Mouse (Mus musculus): ENCODE measurements around the gene Cpeb1. TPM values are rescaled to one million over a fixed set of nuclear protein-coding genes. Genes with fewer than 3 reads are reported as not detected.

Cpeb1 gene
- total RNA-seq, 2 experiments from 2014 or later = 102 to 104 TPM

DNA sequence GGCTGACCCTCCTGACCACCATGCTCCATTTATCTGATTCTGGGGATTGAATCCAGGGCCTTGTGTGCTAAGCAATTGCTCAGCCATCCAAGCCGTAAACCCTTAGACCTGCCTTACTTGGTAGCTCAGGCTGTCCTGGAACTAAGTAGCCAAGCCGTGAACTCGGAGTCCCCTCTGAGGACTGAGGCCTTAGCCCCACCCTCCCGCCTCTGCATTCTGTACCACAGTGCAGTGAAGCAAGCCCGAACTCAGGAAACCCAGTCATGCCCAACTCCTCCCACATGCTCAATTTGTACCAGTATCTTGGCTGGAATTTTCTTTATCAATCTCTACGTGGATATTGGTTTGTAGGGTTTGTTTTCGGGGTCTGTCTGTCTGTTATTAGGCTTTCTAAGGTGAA, 123.4 kb downstream of the Cpeb1 start:
- DNase-seq (ENCODE audit: low spot score in 2 of 2) = no peak

DNA sequence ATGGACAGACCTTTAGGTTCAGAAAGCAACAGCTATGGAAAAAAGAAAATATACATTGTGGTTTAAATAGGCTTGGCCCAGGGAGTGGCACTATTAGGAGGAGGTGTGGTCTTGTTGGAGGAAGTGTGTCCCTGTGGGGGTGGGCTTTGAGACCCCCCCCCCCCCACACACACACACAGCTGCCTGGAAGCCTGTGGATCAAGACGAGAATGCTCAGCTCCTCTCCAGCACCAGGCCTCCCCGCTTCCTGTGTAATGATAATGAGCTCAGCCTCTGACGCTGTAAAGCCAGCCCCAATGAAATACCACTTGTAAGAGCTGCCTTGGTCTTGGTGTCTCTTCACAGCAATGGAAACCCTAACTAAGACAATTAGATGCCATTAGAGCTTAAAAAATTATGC, 124.5 kb downstream of the Cpeb1 start:
- no peak for DNase-seq (ENCODE audit: low spot score in 2 of 2)

DNA sequence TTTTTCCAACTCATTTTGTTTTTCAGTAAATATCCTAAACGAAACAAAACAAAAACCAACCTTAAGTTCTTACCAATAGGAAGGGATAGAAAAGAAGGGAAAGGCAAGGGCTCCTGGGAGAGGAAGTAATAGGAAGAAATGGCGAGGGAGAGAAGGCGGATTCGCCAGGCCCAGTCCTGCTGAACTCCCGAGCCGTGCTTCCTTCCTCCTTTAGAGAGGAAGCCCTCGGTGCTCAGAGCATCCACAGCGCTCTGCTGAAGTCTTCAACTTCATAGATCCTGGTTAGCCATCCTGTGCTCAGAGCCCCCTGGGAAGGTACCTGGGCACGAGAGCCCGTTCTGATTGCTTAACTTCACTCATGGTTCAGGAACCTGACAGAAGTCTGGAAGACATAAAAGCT, 127.6 kb downstream of the Cpeb1 start:
- no peak for DNase-seq (ENCODE audit: low spot score in 2 of 2)

DNA sequence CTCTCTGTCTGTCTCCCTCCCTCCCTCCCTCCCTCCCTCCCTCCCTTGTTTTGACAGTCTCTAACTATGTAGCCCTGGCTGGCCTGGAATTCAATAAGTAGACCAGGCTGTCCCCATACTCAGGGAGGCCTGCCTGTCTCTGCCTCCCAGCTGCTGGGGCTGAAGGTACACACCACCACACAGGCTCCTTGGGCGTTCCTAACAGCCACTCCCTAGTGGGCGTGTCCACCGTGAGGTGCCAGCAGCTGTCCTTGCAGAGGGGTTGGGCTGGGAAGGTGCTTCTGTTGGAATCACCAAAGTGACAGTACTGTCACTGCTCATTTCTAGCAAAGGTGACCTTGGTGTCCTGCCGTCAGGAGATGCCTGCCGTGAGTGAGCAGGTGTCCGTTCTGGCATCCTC, 128.4 kb downstream of the Cpeb1 start:
- DNase-seq (ENCODE audit: low spot score in 2 of 2) = no peak

- DNase-seq (ENCODE audit: low spot score in 2 of 2) = no peak
Measured at GRCm38 (mm10) chr7:81326043-81326442, 129.2 kb downstream of the Cpeb1 start.

DNA sequence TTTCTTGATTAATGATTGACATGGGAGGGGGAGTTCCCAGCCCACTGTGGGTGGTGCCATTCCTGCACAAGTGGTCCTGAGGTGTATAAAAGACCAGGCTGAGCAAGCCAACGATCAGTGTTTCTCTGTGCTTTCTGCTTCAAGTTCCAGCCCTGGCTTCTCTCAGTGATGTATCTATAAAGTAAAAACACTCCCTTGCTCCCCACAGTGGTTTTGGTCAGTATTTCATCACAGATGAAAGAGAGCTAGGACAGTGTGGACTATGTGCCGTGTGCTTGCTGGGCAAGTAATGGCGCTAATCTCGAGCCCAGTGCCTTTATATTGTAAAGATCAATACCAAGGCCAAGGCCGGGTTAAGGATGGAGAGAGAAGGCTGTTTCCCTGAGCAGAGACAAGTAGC, 133.5 kb downstream of the Cpeb1 start:
- DNase-seq (ENCODE audit: low spot score in 2 of 2) = no peak

DNA sequence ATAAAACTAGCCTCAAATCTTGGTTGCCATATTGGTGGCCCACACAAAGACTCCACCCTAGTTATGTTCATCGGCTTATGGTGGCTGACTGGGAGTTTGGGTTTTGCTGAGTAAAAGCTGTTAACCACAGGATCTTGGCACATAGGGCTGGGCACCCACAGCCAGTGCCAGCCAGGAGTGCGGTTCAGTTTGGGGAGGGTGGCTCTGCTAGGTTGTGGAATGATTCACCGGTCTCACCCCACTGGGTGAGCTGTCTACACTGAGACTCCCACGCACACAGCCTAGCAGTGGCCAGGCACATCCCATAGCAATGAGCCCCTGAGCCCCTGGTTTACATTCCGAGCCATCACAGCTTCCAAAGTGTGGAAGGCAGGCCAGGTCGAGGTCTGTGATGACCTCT, 135.5 kb downstream of the Cpeb1 start:
- peak in 1 of 2 experiments; percentile 23 for DNase-seq (ENCODE audit: low spot score in 2 of 2)

DNA sequence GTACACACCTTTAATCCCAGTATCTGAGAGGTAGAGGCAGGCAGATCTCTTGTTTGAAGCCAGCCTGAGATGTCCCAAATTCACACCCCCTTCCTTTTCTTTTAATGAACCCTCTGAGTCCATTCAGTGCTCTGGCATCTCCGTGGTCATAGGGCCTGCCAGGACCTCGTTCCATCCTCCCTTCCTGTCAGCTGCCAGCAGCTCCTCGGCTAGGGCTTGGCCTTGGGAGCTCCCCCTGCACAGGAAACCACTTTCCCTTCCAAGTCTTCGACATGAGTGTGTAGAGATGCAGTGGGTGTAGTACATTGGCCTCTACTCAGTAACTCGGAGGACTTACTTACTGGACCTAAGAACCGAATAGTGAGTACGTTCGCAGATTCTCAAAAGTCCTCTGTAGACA, 139.7 kb downstream of the Cpeb1 start:
- DNase-seq (ENCODE audit: low spot score in 2 of 2) = no peak

DNA sequence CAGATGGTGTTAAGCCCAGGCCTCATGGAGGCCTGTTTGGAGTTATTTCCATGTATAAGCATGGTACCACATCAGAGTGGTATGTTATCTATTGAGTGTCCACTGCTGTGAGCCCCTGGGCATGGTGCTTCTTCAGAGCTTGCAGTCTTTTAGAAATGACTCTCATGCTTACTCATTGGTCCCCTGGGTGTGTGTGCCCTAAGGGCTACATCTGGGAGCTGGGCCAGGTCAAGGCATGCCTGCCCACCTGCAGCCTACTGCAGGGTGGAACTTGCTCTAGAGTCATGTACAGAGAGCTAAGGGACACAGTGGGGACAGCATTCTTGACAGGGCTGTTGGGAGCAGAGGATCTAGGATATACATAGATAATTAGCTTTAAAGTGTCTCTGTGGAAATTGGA, 143.7 kb downstream of the Cpeb1 start:
- DNase-seq (ENCODE audit: low spot score in 2 of 2) = no peak

DNA sequence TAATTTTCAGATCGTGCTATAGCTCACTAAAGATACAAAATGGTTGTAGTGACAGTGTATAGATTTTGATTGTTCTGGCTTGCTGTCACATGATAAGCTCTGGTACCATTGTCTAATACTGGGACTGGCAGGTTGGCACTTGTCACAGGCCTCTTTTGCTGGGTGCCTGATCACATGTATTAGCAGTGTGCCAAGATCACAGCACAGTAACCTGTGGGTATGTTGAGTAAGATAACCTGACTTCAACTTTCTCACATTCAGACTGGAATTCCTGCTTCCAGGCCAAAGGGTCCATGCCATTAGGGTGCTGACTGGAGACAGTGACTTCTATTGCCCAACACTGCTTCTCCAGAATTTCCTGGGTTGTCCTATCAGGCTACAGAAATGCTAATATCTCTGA, 144.1 kb downstream of the Cpeb1 start:
- no peak for DNase-seq (ENCODE audit: low spot score in 2 of 2)

- DNase-seq (ENCODE audit: low spot score in 2 of 2) = no peak
Measured at GRCm38 (mm10) chr7:81309247-81309646, 146.0 kb downstream of the Cpeb1 start.

DNA sequence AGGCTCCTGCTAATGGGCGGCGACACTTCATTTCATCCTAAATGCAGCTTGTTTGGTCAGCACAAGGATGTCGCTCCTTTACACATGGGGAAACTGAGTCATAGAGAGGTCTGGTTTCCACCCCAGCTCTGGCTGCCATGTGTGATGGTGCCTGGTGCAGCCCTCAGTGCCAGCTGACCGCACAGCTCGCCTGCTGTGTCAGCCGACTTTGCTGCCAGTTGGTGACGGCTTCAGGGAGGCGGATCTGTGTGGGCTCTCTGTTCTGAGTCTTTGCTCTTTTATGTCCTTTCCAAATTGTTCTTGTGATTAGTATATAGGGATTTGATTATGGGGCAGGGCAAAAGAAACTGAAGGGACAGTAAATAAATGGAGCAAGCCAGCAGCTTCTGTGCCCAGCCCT, 147.5 kb downstream of the Cpeb1 start:
- DNase-seq (ENCODE audit: low spot score in 2 of 2) = no peak

DNA sequence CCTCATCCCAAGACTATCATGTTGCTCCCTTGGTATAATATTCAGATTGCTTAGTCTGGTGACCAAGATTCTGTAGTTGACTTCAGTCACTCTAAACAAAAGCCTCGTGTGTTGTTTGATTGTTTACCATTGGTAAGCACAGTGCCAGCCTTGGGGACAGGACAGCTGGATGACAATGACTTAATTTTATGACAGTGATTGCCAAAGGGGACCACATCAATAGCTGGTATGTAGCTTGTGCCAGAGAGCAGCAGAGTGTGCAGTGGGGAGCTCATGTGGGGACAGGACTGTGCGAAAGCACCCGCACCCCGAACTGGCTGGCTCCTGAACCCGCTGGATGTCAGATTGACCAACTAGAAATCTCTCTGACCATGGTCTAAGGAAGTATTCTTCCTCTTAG, 150.6 kb downstream of the Cpeb1 start:
- DNase-seq (ENCODE audit: low spot score in 2 of 2) = no peak

GRCm38 (mm10) chr7:81304100-81304499, 151.2 kb downstream of the Cpeb1 start:
- DNase-seq (ENCODE audit: low spot score in 2 of 2) = no peak

- no peak for DNase-seq (ENCODE audit: low spot score in 2 of 2)
Measured at GRCm38 (mm10) chr7:81303682-81304081, 151.6 kb downstream of the Cpeb1 start.

DNA sequence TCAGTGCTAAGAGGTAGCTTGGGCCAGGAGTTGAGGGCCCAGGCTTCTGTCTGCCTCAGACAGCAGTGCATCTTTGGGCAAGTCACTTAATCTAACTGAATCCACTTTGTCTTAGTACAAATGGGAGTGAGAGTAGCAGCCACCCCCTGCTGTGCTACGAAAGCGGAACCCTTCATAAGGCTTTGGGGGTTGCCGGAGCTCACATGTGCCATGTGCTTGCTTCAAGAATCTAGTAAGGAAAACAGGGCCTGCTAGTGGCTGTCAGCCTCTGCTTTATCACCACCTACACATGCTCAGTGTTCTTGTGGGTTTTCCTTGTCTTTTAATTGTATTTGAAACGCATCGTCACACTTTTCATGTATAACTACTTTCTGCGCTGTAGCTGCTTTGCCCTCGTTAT, 153.9 kb downstream of the Cpeb1 start:
- DNase-seq (ENCODE audit: low spot score in 2 of 2) = no peak

GRCm38 (mm10) chr7:81298206-81298605, 157.1 kb downstream of the Cpeb1 start:
- DNase-seq (ENCODE audit: low spot score in 2 of 2) = no peak

Other genes with a start within 250 kb of the Cpeb1 start
- gene Pde8a, start 241.9 kb downstream of the Cpeb1 start, total RNA-seq (2021) = 1 to 10 TPM; 7.5 to 7.9 TPM
- gene Rps17, start 110.2 kb downstream of the Cpeb1 start, total RNA-seq (2021) = 100 to 1,000 TPM; 537 to 543 TPM
- gene Ap3b2, start 38.5 kb upstream of the Cpeb1 start, total RNA-seq (2021) = 100 to 1,000 TPM; 156 to 159 TPM
- not detected for gene BC048679, start 42.8 kb upstream of the Cpeb1 start, total RNA-seq (2021)
- under 1 TPM; 0.09 to 0.26 TPM for gene Fsd2, start 111.5 kb upstream of the Cpeb1 start, total RNA-seq (2021)
- 10 to 100 TPM; 15.1 to 17.5 TPM for gene Whamm, start 115.8 kb upstream of the Cpeb1 start, total RNA-seq (2021)